Mouse (Mus musculus): ENCODE measurements around the gene Ksr1. TPM values are rescaled to one million over a fixed set of nuclear protein-coding genes. Genes with fewer than 3 reads are reported as not detected.

The Ksr1 gene
- polyA plus RNA-seq, 1 experiment, result 20.6 TPM

DNA sequence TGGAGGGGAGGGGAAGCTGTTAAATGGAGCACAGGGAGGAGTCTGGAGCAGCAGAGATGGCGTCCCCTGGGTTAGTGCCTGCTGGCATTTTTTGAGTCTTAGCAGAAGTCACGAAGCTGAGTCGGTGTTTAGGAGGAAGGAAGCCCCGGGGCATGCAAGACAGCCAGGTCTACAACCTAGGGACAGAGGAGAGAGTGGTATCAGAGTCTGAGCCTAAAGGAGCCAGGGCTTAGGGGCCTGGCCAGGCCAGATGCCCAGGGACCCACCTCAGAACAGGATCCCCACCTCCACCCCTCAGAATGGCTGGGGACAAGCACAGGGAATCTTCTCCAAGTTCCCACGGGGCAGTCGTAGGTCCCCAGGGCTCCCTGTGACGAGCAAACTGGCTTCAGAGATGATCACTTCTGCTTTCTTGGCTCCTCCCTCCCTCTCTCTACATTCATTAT is 129.0 kb downstream of the Ksr1 start:
- no peak for TF ChIP-seq SRF (IDR thresholded peaks at IDR 0.05; ENCODE audit: control insufficient read depth, insufficient read length, low read depth)
- TF ChIP-seq MYOG (IDR thresholded peaks at IDR 0.05; ENCODE audit: control insufficient read depth in 1 of 3, insufficient read depth in 1 of 3, insufficient read length in 2 of 3, low read depth in 2 of 3), result no peak
- no peak for TF ChIP-seq MYOD1 (IDR thresholded peaks at IDR 0.05; ENCODE audit: control insufficient read depth in 1 of 3, insufficient read length in 2 of 3, low read depth in 2 of 3)
- TF ChIP-seq REST (IDR thresholded peaks at IDR 0.05; ENCODE audit: insufficient read depth, insufficient read length), result no peak
- no peak for TF ChIP-seq E2F4 (IDR thresholded peaks at IDR 0.05; ENCODE audit: insufficient read depth)
- TF ChIP-seq TCF12 (IDR thresholded peaks at IDR 0.05; ENCODE audit: insufficient read depth, poor library complexity, severe bottlenecking), result no peak
- TF ChIP-seq TCF3 (IDR thresholded peaks at IDR 0.05; ENCODE audit: insufficient read length, low read depth), result no peak
- TF ChIP-seq MAX (IDR thresholded peaks at IDR 0.05; ENCODE audit: low read depth), result no peak
- no peak for TF ChIP-seq POLR2AphosphoS2 (IDR thresholded peaks at IDR 0.05; ENCODE audit: insufficient read length, low read depth)
- no peak for TF ChIP-seq USF1 (IDR thresholded peaks at IDR 0.05; ENCODE audit: low read depth)
- no peak for TF ChIP-seq POLR2A (IDR thresholded peaks at IDR 0.05; ENCODE audit: insufficient read length, low read depth)
- Histone ChIP-seq H3K36me3 (ENCODE audit: control insufficient read depth, insufficient read depth) (no peaks in the 10 kb centered on the region), H3ac (ENCODE audit: control insufficient read depth, insufficient read length) (no peak overlapping the region), H3K4me3 (no peak overlapping the region), H3K4me2 (ENCODE audit: low read depth) (no peak overlapping the region), H3K79me2 (ENCODE audit: control insufficient read depth, insufficient read depth) (no peaks in the 10 kb centered on the region), H3K27me3 (ENCODE audit: control insufficient read depth, insufficient read depth, insufficient read length) (no peaks in the 10 kb centered on the region)

DNA sequence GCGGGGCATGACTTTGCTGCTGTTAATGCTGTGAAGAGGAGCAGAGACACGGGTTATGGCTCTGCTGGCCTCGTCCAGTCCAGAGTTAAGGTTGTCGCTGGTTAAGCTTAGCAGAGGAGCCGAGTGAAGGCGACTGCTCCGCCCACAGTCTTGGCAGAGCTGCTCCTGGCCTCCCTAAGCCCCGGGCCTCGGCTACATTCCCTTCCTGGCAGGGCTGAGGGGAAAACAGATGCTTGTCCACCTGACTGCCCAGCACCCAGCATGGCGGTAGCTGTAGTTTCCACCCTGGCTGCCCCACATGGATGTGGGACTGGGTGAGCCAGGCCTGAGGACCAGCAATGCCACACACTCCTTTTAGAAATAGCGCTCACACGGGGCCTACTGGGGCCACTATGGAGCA is 130.0 kb downstream of the Ksr1 start:
- H3ac ChIP-seq (ENCODE audit: control insufficient read depth, insufficient read length), result no peak overlapping the region
- TF ChIP-seq USF1 (IDR thresholded peaks at IDR 0.05; ENCODE audit: low read depth), result no peak
- no peaks in the 10 kb centered on the region for H3K27me3 ChIP-seq (ENCODE audit: control insufficient read depth, insufficient read depth, insufficient read length)
- no peaks in the 10 kb centered on the region for H3K36me3 ChIP-seq (ENCODE audit: control insufficient read depth, insufficient read depth)
- H3K4me3 ChIP-seq, result no peak overlapping the region
- H3K4me2 ChIP-seq (ENCODE audit: low read depth), result no peak overlapping the region
- H3K79me2 ChIP-seq (ENCODE audit: control insufficient read depth, insufficient read depth), result no peaks in the 10 kb centered on the region

DNA sequence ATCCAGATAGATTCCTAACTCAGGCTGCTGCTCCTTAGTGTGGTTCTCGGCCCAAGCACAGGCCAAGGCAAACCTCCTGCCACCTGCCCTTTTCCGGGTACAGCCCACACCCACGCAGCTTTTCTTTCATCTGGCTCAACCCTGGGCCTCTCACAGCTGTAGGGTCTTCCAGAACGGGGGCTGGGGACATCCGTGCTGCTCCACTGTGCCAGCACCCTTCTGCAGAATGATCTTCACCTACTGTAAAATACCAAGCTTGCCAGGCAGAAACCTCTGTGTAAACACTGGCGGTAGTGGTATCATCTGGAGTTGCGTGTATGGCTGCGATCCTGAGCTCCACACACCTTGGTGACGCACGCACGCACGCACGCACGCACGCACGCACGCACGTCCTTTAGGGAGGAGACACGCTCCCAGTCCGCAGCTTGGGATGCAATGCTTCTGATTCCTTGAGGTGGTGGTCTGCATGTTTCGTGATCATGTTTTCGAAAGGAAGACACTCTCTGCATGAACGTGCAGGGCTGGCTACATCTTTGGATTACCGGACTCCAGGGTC is 130.5 kb downstream of the Ksr1 start:
- H3K36me3 ChIP-seq (ENCODE audit: control insufficient read depth, insufficient read depth), result no peaks in the 10 kb centered on the region
- no peaks in the 10 kb centered on the region for H3K27me3 ChIP-seq (ENCODE audit: control insufficient read depth, insufficient read depth, insufficient read length)
- H3K4me3 ChIP-seq, result no peak overlapping the region
- no peak overlapping the region for H3ac ChIP-seq (ENCODE audit: control insufficient read depth, insufficient read length)
- H3K79me2 ChIP-seq (ENCODE audit: control insufficient read depth, insufficient read depth), result no peaks in the 10 kb centered on the region
- H3K4me2 ChIP-seq (ENCODE audit: low read depth), result no peak overlapping the region
- no peak for TF ChIP-seq REST (IDR thresholded peaks at IDR 0.05; ENCODE audit: insufficient read depth, insufficient read length)
- no peak for TF ChIP-seq POLR2AphosphoS2 (IDR thresholded peaks at IDR 0.05; ENCODE audit: insufficient read length, low read depth)
- no peak for TF ChIP-seq E2F4 (IDR thresholded peaks at IDR 0.05; ENCODE audit: insufficient read depth)
- TF ChIP-seq SRF (IDR thresholded peaks at IDR 0.05; ENCODE audit: control insufficient read depth, insufficient read length, low read depth), result no peak
- no peak for TF ChIP-seq TCF3 (IDR thresholded peaks at IDR 0.05; ENCODE audit: insufficient read length, low read depth)
- TF ChIP-seq TCF12 (IDR thresholded peaks at IDR 0.05; ENCODE audit: insufficient read depth, poor library complexity, severe bottlenecking), result no peak
- TF ChIP-seq POLR2A (IDR thresholded peaks at IDR 0.05; ENCODE audit: insufficient read length, low read depth), result no peak
- no peak for TF ChIP-seq MAX (IDR thresholded peaks at IDR 0.05; ENCODE audit: low read depth)
- no peak for TF ChIP-seq USF1 (IDR thresholded peaks at IDR 0.05; ENCODE audit: low read depth)
- no peak for TF ChIP-seq CEBPB (IDR thresholded peaks at IDR 0.05; ENCODE audit: insufficient read depth, poor library complexity, severe bottlenecking)
- no peak for TF ChIP-seq MYOD1 (IDR thresholded peaks at IDR 0.05; ENCODE audit: control insufficient read depth in 1 of 3, insufficient read length in 2 of 3, low read depth in 2 of 3)
- TF ChIP-seq MYOG (IDR thresholded peaks at IDR 0.05; ENCODE audit: control insufficient read depth in 1 of 3, insufficient read depth in 1 of 3, insufficient read length in 2 of 3, low read depth in 2 of 3), result no peak

DNA sequence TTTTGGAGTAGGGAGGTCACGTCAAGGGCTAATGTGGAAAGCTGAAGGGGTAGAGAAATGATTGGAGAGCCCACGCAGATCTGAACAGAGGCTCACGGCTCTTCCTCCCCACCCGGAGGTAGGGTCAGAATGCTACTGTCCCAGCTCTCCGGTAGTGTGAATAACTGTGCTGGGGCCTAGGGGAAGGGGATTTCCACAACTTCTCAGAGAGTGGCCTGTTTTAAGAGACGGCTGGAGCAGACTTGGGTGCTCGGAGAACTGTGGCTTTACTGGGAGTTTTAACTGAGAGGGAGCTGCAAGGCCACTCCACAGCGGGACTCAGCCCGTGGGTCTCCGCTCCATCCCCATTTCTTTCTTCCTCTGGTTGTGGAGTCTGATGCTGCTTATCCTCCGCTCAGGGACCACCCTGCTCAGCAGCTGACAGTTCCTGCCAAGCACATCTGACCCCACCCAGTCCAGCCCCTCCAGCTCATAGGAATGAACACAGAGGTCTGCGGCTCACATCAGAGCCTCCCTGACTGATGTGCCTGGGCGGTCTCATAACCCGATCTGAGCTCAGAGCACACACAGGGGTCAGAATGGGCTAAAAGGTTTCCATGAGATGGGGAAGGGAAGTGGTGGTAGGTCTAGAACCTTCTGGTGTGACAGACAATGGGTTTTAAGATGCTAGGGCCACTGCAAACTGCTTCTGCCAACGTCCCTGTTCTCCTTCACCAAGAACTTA is 131.4 kb downstream of the Ksr1 start:
- TF ChIP-seq POLR2A (IDR thresholded peaks at IDR 0.05; ENCODE audit: insufficient read length, low read depth) (no peak), POLR2AphosphoS2 (IDR thresholded peaks at IDR 0.05; ENCODE audit: insufficient read length, low read depth) (peak; percentile 42)
- Histone ChIP-seq H3K36me3 (ENCODE audit: control insufficient read depth, insufficient read depth) (no peaks in the 10 kb centered on the region), H3K79me2 (ENCODE audit: control insufficient read depth, insufficient read depth) (no peaks in the 10 kb centered on the region), H3K4me3 (no peak overlapping the region), H3K4me2 (ENCODE audit: low read depth) (no peak overlapping the region), H3ac (ENCODE audit: control insufficient read depth, insufficient read length) (no peak overlapping the region), H3K27me3 (ENCODE audit: control insufficient read depth, insufficient read depth, insufficient read length) (no peaks in the 10 kb centered on the region)

DNA sequence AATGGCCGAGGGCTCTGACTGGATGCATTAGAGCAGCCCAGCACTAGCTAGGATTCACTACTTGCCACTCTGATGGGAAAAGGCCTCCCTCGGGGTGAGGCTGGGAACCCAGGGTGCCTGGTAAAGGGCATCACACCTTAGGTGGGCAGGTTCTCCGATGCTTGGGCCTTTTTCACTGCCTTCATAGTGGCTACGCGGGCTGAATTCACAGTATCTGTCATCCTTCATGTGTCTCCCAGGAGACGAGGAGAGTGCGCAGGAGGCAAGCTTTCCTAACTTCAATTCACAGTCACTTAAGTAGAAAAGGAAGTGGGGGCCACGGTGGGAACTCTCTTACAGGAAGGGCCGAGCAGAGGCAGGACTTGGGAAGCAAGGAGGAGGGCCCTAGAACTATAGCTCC is 132.4 kb downstream of the Ksr1 start:
- Histone ChIP-seq H3K27me3 (ENCODE audit: control insufficient read depth, insufficient read depth, insufficient read length) (no peaks in the 10 kb centered on the region), H3K4me3 (no peak overlapping the region), H3ac (ENCODE audit: control insufficient read depth, insufficient read length) (no peak overlapping the region), H3K79me2 (ENCODE audit: control insufficient read depth, insufficient read depth) (no peaks in the 10 kb centered on the region), H3K4me2 (ENCODE audit: low read depth) (no peak overlapping the region), H3K36me3 (ENCODE audit: control insufficient read depth, insufficient read depth) (no peaks in the 10 kb centered on the region)
- TF ChIP-seq TCF12 (IDR thresholded peaks at IDR 0.05; ENCODE audit: insufficient read depth, poor library complexity, severe bottlenecking) (no peak), MYOD1 (IDR thresholded peaks at IDR 0.05; ENCODE audit: control insufficient read depth in 1 of 3, insufficient read length in 2 of 3, low read depth in 2 of 3) (no peak), USF1 (IDR thresholded peaks at IDR 0.05; ENCODE audit: low read depth) (no peak), MAX (IDR thresholded peaks at IDR 0.05; ENCODE audit: low read depth) (no peak), POLR2A (IDR thresholded peaks at IDR 0.05; ENCODE audit: insufficient read length, low read depth) (no peak), SRF (IDR thresholded peaks at IDR 0.05; ENCODE audit: control insufficient read depth, insufficient read length, low read depth) (no peak), TCF3 (IDR thresholded peaks at IDR 0.05; ENCODE audit: insufficient read length, low read depth) (no peak), POLR2AphosphoS2 (IDR thresholded peaks at IDR 0.05; ENCODE audit: insufficient read length, low read depth) (no peak), MYOG (IDR thresholded peaks at IDR 0.05; ENCODE audit: control insufficient read depth in 1 of 3, insufficient read depth in 1 of 3, insufficient read length in 2 of 3, low read depth in 2 of 3) (no peak), CEBPB (IDR thresholded peaks at IDR 0.05; ENCODE audit: insufficient read depth, poor library complexity, severe bottlenecking) (no peak), E2F4 (IDR thresholded peaks at IDR 0.05; ENCODE audit: insufficient read depth) (no peak), REST (IDR thresholded peaks at IDR 0.05; ENCODE audit: insufficient read depth, insufficient read length) (no peak)
